ENCODE assay signal across 13 mouse cellular contexts in genomic region chr6:90560390-90561058, GRCm38 (mm10). TPM values are rescaled to one million over a fixed set of nuclear protein-coding genes. Genes with fewer than 3 reads are reported as not detected.
DNase-seq lines count a peak whose midpoint lies in the region; ATAC-seq lines count a peak whose summit lies in the region.
"Had no signal": no experiment of that assay in that cellular context is flagged by ENCODE, and none has a peak within 500 bp of the region (broad histone marks: within the 10 kb centered on the region; RNA-seq: fewer than 3 reads in every experiment).

No protein-coding gene starts in this region.

- peak overlapping the region; percentile 24 for H3K4me3 ChIP-seq in megakaryocyte, embryonic 14.5 days (replicated peaks)
- H3K4me3 ChIP-seq: layer of hippocampus, adult 2 months had no signal

- ATAC-seq in frontal cortex, adult (ENCODE audit: low TSS enrichment): peak; percentile 83
- peak; percentile 66 for ATAC-seq in common myeloid progenitor, adult 5-6 weeks (replicated peaks; ENCODE audit: low read depth, poor library complexity, severe bottlenecking)

- no peak for DNase-seq in frontal cortex, postnatal 25 days (ENCODE audit: low spot score in 2 of 2)
- DNase-seq in 3T3-L1 (ENCODE audit: low read depth, low spot score): peak; percentile 54
- DNase-seq in thymus, postnatal 14 days: no peak
- no peak for DNase-seq in spleen, postnatal 10 days (ENCODE audit: low spot score in 2 of 2)
- DNase-seq in kidney, adult 9 months: no peak
- DNase-seq: adrenal gland, postnatal 14 days; cerebellum, adult 11-12 months; lung, adult 18-20 months; thymus, postnatal 36 days had no signal

- peaks cover 40% of the 10 kb centered on the region for H3K27me3 ChIP-seq in megakaryocyte, embryonic 14.5 days (replicated peaks)

- peaks cover 51% of the 10 kb centered on the region for H3K4me1 ChIP-seq in megakaryocyte, embryonic 14.5 days

- H3K9me3 ChIP-seq in megakaryocyte, embryonic 14.5 days: no peaks in the 10 kb centered on the region

- H3K36me3 ChIP-seq in megakaryocyte, embryonic 14.5 days (replicated peaks; ENCODE audit: low read length): peaks cover 72% of the 10 kb centered on the region

RNA-seq across cellular contexts. Expression of gene Slc41a3, which starts 44.0 kb away (rescaled TPM):
- 4.1 and 6.6 TPM in 2 replicates for total RNA-seq in common myeloid progenitor, adult 5-6 weeks (2017)
- polyA plus RNA-seq in megakaryocyte, embryonic 14.5 days (2012; ENCODE audit: insufficient read depth, low replicate concordance): 13.2 and 31.2 TPM in 2 replicates
